Mouse (Mus musculus) left cerebral cortex, postnatal 14 days (tissue): ENCODE measurements around the gene Gcc1. TPM values are rescaled to one million over a fixed set of nuclear protein-coding genes. Genes with fewer than 3 reads are reported as not detected.

Experiments
- DNase-seq, 2 experiments: peaks; one replicate each; pipeline ENCODE4 v3.0.0; 2021 to 2022; ENCODE audit warnings: low spot score in 2 of 2, mixed read lengths in 1 of 2
- intact Hi-C: fragments of 180-260 bp; cut with DNase I; formaldehyde crosslinking; loops from one replicate; pipeline ENCODE4 v1.15.1; 2025
- total RNA-seq, 2 experiments: library from RNA; stranded (reverse); gene quantifications; 2 replicates each; pipeline ENCODE4 v1.2.3; 2021

The Gcc1 gene
- total RNA-seq, 2 experiments from 2014 or later: 13.3 to 16.1 TPM

GRCm38 (mm10) chr6:28381983-28382382 lies 46.2 kb downstream of the Gcc1 start:
- DNase-seq: peak in 1 of 2 experiments; percentile 48

GRCm38 (mm10) chr6:28369966-28370683 lies 58.1 kb downstream of the Gcc1 start:
- intact Hi-C loops: no loop called here
- DNase-seq: no peak

More at GRCm38 (mm10) chr6:28381983-28382382, 46.2 kb downstream of the Gcc1 start:
- intact Hi-C loops: no loop called here

DNA sequence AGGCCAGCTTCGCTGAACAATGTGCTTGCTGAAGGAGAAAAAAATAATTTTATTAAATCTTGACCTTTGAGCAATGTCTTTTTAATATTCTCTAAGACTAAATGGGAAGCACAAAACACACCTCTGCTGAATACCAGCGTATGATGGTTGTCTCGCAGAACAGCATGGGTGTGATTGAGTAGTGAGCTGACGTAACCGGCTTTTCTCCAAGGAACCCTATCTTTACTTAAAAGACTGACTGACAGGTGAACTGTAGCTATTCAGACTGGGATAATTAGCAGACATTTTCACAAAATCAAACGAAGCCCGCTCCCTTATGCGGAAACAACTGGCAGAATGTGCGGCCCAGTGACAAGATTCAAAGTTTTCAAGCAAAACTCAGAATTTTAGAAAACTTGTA lies 60.6 kb downstream of the Gcc1 start:
- DNase-seq: no peak

More for the DNA sequence above, 60.6 kb downstream of the Gcc1 start:
- intact Hi-C loops: no loop called here

Other genes with a start within 250 kb of the Gcc1 start
- 10 to 100 TPM; 15.5 to 17.3 TPM for gene Zfp800, start 30.4 kb downstream of the Gcc1 start, total RNA-seq
- gene Arf5, start 4.8 kb downstream of the Gcc1 start, total RNA-seq: 100 to 1,000 TPM; 389 to 405 TPM
- not detected for gene Fscn3, start 601 bp downstream of the Gcc1 start, total RNA-seq
- gene Pax4, start 21.0 kb upstream of the Gcc1 start, total RNA-seq: not detected
- 10 to 100 TPM; 94.8 to 96.9 TPM for gene Snd1, start 46.7 kb upstream of the Gcc1 start, total RNA-seq